Mouse (Mus musculus) MEL (cell line): ENCODE measurements around the gene Glis1. TPM values are rescaled to one million over a fixed set of nuclear protein-coding genes. Genes with fewer than 3 reads are reported as not detected.

Source experiments
- DNase-seq: peaks from one replicate; pipeline ENCODE4 v3.0.0; 2011; ENCODE audit warnings: low read depth, low spot score
- H3K27ac ChIP-seq: 2 replicates; pipeline ENCODE4 v1.5.1; 2012; ENCODE audit warnings: low read depth, mild to moderate bottlenecking, control low read depth, low read length, moderate library complexity; ENCODE audit not compliant: control insufficient read depth
- H3K27me3 ChIP-seq, 2 experiments: fragments of 150-350 bp in 1 of 2; sonication (generic) in 1 of 2; 2 replicates each; pipeline ENCODE4 v1.6.1; 2012; ENCODE audit warnings: low read length in 2 of 2, mild to moderate bottlenecking in 2 of 2, improper control_type of control experiment in 1 of 2, moderate library complexity in 1 of 2; ENCODE audit not compliant: insufficient read depth in 2 of 2, control insufficient read depth in 1 of 2
- H3K36me3 ChIP-seq, 2 experiments: 2 replicates each; pipeline ENCODE4 v1.6.1; 2012 to 2014; ENCODE audit warnings: low read length in 2 of 2, improper control_type of control experiment in 1 of 2, inconsistent platforms in 1 of 2, mild to moderate bottlenecking in 1 of 2; ENCODE audit not compliant: insufficient read depth in 2 of 2, control insufficient read depth in 1 of 2
- H3K4me1 ChIP-seq, 2 experiments: fragments of 150-350 bp in 1 of 2; sonication (generic) in 1 of 2; 2 replicates each; pipeline ENCODE4 v1.6.1; 2012; ENCODE audit warnings: low read length in 2 of 2, improper control_type of control experiment in 1 of 2, mild to moderate bottlenecking in 1 of 2; ENCODE audit not compliant: insufficient read depth in 2 of 2, control insufficient read depth in 1 of 2
- H3K4me3 ChIP-seq, 2 experiments: fragments of 150-350 bp in 1 of 2; sonication (generic) in 1 of 2; 2 replicates each; pipeline ENCODE4 v1.5.1; 2012; ENCODE audit warnings: low read depth in 2 of 2, low read length in 2 of 2, mild to moderate bottlenecking in 2 of 2, moderate library complexity in 2 of 2, control low read depth in 1 of 2, improper control_type of control experiment in 1 of 2; ENCODE audit not compliant: control insufficient read depth in 1 of 2, insufficient read depth in 1 of 2
- H3K79me2 ChIP-seq: 2 replicates; pipeline ENCODE4 v1.6.1; 2012; ENCODE audit warnings: mild to moderate bottlenecking, low read length, moderate library complexity; ENCODE audit not compliant: control insufficient read depth, poor library complexity, insufficient read depth
- H3K9ac ChIP-seq: 2 replicates; pipeline ENCODE4 v1.6.1; 2012; ENCODE audit warnings: low read depth, mild to moderate bottlenecking, control low read depth, low read length, moderate library complexity; ENCODE audit not compliant: control insufficient read depth, poor library complexity, severe bottlenecking
- H3K9me3 ChIP-seq: fragments of 150-350 bp; sonication (generic); replicated peaks from 2 replicates; pipeline ENCODE4 v1.6.1; 2012; ENCODE audit warnings: mild to moderate bottlenecking, low read length, improper control_type of control experiment, moderate library complexity; ENCODE audit not compliant: insufficient read depth
- BHLHE40 ChIP-seq: IDR thresholded peaks from 2 replicates; pipeline ENCODE4 v1.6.1; 2012; ENCODE audit warnings: low read depth, mild to moderate bottlenecking, inconsistent platforms, low read length, improper control_type of control experiment, borderline replicate concordance
- CTCF ChIP-seq, 3 experiments: IDR thresholded peaks in 2 of 3; conservative IDR thresholded peaks in 1 of 3; 2 replicates each; pipeline ENCODE4 v1.5.1; 2011 to 2012; ENCODE audit warnings: low read length in 3 of 3, low read depth in 2 of 3, mild to moderate bottlenecking in 2 of 3, improper control_type of control experiment in 1 of 3, inconsistent platforms in 1 of 3, mixed read lengths in 1 of 3, moderate library complexity in 1 of 3; ENCODE audit not compliant: control insufficient read depth in 1 of 3, insufficient read depth in 1 of 3, poor library complexity in 1 of 3, severe bottlenecking in 1 of 3
- E2F4 ChIP-seq: IDR thresholded peaks from 2 replicates; pipeline ENCODE4 v1.6.1; 2011; ENCODE audit warnings: low read depth, low read length, improper control_type of control experiment, borderline replicate concordance
- ELF1 ChIP-seq: IDR thresholded peaks from 2 replicates; pipeline ENCODE4 v1.6.1; 2014; ENCODE audit warnings: low read depth, mild to moderate bottlenecking, inconsistent platforms, low read length, improper control_type of control experiment, moderate library complexity
- EP300 ChIP-seq, 2 experiments: IDR thresholded peaks; 2 replicates each; pipeline ENCODE4 v1.6.1; 2011; ENCODE audit warnings: improper control_type of control experiment in 2 of 2, low read length in 2 of 2, low read depth in 1 of 2, mild to moderate bottlenecking in 1 of 2
- GATA1 ChIP-seq: IDR thresholded peaks from 2 replicates; pipeline ENCODE4 v1.6.1; 2011; ENCODE audit warnings: low read depth, low read length, improper control_type of control experiment
- MAFK ChIP-seq: IDR thresholded peaks from 2 replicates; pipeline ENCODE4 v1.6.1; 2011; ENCODE audit warnings: low read depth, mild to moderate bottlenecking, low read length, improper control_type of control experiment, borderline replicate concordance
- MAX ChIP-seq: IDR thresholded peaks from 2 replicates; pipeline ENCODE4 v1.6.1; 2011; ENCODE audit warnings: low read length, improper control_type of control experiment
- MAZ ChIP-seq: IDR thresholded peaks from 2 replicates; pipeline ENCODE4 v1.6.1; 2012; ENCODE audit warnings: low read depth, mild to moderate bottlenecking, inconsistent platforms, low read length, improper control_type of control experiment
- MYB ChIP-seq: IDR thresholded peaks from 2 replicates; pipeline ENCODE4 v1.6.1; 2011; ENCODE audit warnings: mild to moderate bottlenecking, low read depth, low read length, improper control_type of control experiment
- NELFE ChIP-seq: IDR thresholded peaks from 2 replicates; pipeline ENCODE4 v1.6.1; 2011; ENCODE audit warnings: low read depth, low read length, improper control_type of control experiment
- NRF1 ChIP-seq: IDR thresholded peaks from 2 replicates; pipeline ENCODE4 v1.6.1; 2014; ENCODE audit warnings: low read depth, mild to moderate bottlenecking, inconsistent platforms, low read length, improper control_type of control experiment, moderate library complexity; ENCODE audit not compliant: poor library complexity, insufficient read depth, severe bottlenecking
- POLR2A ChIP-seq, 2 experiments: IDR thresholded peaks; 2 replicates each; pipeline ENCODE4 v1.6.1; 2011 to 2012; ENCODE audit warnings: low read length in 2 of 2, mild to moderate bottlenecking in 2 of 2, control low read depth in 1 of 2, improper control_type of control experiment in 1 of 2, low read depth in 1 of 2, moderate library complexity in 1 of 2; ENCODE audit not compliant: control insufficient read depth in 1 of 2, insufficient read depth in 1 of 2, poor library complexity in 1 of 2
- POLR2AphosphoS2 ChIP-seq: IDR thresholded peaks from 2 replicates; pipeline ENCODE4 v1.6.1; 2011; ENCODE audit warnings: low read length, improper control_type of control experiment
- POLR2AphosphoS5 ChIP-seq: IDR thresholded peaks from 2 replicates; pipeline ENCODE4 v1.6.1; 2012; ENCODE audit warnings: low read depth, borderline replicate concordance, mild to moderate bottlenecking, inconsistent platforms, low read length, moderate library complexity, mixed read lengths
- SMC3 ChIP-seq: IDR thresholded peaks from 2 replicates; pipeline ENCODE4 v1.6.1; 2011; ENCODE audit warnings: low read depth, low read length, improper control_type of control experiment
- TAL1 ChIP-seq: IDR thresholded peaks from 2 replicates; pipeline ENCODE4 v1.6.1; 2012; ENCODE audit warnings: mild to moderate bottlenecking, inconsistent platforms, low read length, moderate library complexity, mixed read lengths
- USF2 ChIP-seq, 2 experiments: IDR thresholded peaks; 2 replicates each; pipeline ENCODE4 v1.6.1; 2011 to 2012; ENCODE audit warnings: improper control_type of control experiment in 2 of 2, low read length in 2 of 2, borderline replicate concordance in 1 of 2, inconsistent platforms in 1 of 2, low read depth in 1 of 2, mild to moderate bottlenecking in 1 of 2; ENCODE audit not compliant: insufficient read depth in 1 of 2
- ZKSCAN1 ChIP-seq: IDR thresholded peaks from 2 replicates; pipeline ENCODE4 v1.6.1; 2012; ENCODE audit warnings: low read depth, mild to moderate bottlenecking, inconsistent platforms, low read length, improper control_type of control experiment, moderate library complexity
- ZMIZ1 ChIP-seq: IDR thresholded peaks from 2 replicates; pipeline ENCODE4 v1.6.1; 2012; ENCODE audit warnings: low read depth, mild to moderate bottlenecking, inconsistent platforms, low read length, improper control_type of control experiment, moderate library complexity
- ZNF384 ChIP-seq: IDR thresholded peaks from 2 replicates; pipeline ENCODE4 v1.6.1; 2012; ENCODE audit warnings: low read depth, mild to moderate bottlenecking, inconsistent platforms, low read length, improper control_type of control experiment
- polyA plus RNA-seq, 2 experiments: library from polyadenylated mRNA; stranded (reverse) in 1 of 2; unstranded in 1 of 2; fragments of >175 nt in 1 of 2; fragments of >200 nt in 1 of 2; gene quantifications; 2 replicates each; pipeline versions ENCODE4 v1.2.1 to v1.2.4; 2012; ENCODE audit warnings: low replicate concordance in 2 of 2, low read depth in 1 of 2; ENCODE audit not compliant: insufficient read length in 2 of 2, insufficient read depth in 1 of 2, missing spikeins in 1 of 2
- total RNA-seq: library from RNA; depleted of rRNA; stranded (reverse); fragments of 300-350 nt; gene quantifications from 2 replicates; pipeline ENCODE4 v1.2.3, GENCODE M21; 2012

The Glis1 gene
- total and polyA plus RNA-seq, 3 experiments: 0.46 to 0.93 TPM; not detected in 1

DNA sequence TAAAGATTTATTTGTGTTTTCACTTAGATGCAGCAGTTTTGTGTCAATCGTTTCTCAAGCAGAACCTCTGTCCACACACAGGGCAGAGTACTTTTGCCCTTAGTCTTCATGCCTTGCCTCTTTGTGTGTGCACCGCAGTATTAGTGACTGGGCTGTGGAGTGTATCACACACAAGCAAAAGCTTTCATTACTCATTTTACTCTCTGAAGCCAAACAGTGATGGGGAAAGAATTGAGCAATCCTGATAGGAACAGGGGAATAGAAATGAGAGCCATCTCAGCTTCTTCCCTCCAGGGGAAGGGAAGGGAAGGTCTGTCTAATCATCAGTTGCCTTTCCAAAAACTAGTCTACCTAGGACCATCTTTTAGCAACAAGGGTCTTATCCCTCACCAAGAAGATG is 40.6 kb upstream of the Glis1 start:
- no peaks in the 10 kb centered on the region for H3K9me3 ChIP-seq
- H3K27me3 ChIP-seq: no peaks in the 10 kb centered on the region
- no peak overlapping the region for H3K4me3 ChIP-seq
- no peaks in the 10 kb centered on the region for H3K79me2 ChIP-seq
- no peak overlapping the region for H3K27ac ChIP-seq
- DNase-seq: no peak
- H3K36me3 ChIP-seq: peaks cover 0 to 25% of the 10 kb centered on the region in 2 experiments; a peak in 2 of 4 replicates
- TF ChIP-seq ELF1: no peak
- TF ChIP-seq ZNF384: no peak
- no peak for TF ChIP-seq TAL1
- no peak for TF ChIP-seq BHLHE40
- no peak for TF ChIP-seq MAX
- no peak for TF ChIP-seq MYB
- TF ChIP-seq USF2 (IDR thresholded peaks at IDR 0.05; ENCODE audit: borderline replicate concordance in 1 of 2, insufficient read depth in 1 of 2, low read depth in 1 of 2, low read length in 2 of 2): no peak
- no peak for TF ChIP-seq CTCF (IDR thresholded peaks at IDR 0.05 in 2 of 3, conservative IDR thresholded peaks at IDR 0.05 in 1 of 3; ENCODE audit: control insufficient read depth in 1 of 3, insufficient read depth in 1 of 3, low read depth in 2 of 3, low read length in 3 of 3, poor library complexity in 1 of 3, severe bottlenecking in 1 of 3)
- no peak for TF ChIP-seq POLR2AphosphoS2
- no peak for TF ChIP-seq SMC3
- no peak for TF ChIP-seq POLR2AphosphoS5
- TF ChIP-seq GATA1: no peak
- no peak for TF ChIP-seq MAFK
- no peak for TF ChIP-seq MAZ
- TF ChIP-seq NELFE: no peak
- H3K4me1 ChIP-seq: no peaks in the 10 kb centered on the region
- no peak overlapping the region for H3K9ac ChIP-seq

DNA sequence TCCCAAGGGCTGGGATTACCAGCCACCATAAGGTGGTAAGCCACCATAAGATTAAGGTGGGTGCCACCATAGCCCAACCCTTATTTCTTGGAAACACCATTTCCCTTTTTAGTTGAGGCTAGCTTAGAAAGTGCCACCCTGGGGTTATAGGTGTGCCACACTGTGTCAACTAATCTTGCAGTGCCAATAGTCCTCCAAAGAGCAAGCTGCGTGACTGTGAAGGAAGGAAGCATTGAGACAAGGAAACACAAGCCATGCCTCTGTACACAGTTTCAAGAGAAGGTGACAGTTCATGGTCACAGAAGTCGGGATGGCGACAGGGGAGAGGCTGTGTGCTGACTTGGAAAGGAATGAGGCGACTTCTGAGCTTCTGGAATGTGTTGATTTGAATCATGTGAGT is 14.2 kb upstream of the Glis1 start:
- Histone ChIP-seq H3K4me3 (no peak overlapping the region), H3K79me2 (no peaks in the 10 kb centered on the region), H3K4me1 (no peaks in the 10 kb centered on the region), H3K9ac (no peak overlapping the region), H3K27me3 (no peaks in the 10 kb centered on the region), H3K36me3 (no peaks in the 10 kb centered on the region), H3K9me3 (no peaks in the 10 kb centered on the region)
- DNase-seq: no peak
- TF ChIP-seq ZKSCAN1 (no peak), SMC3 (no peak), CTCF (IDR thresholded peaks at IDR 0.05 in 2 of 3, conservative IDR thresholded peaks at IDR 0.05 in 1 of 3; ENCODE audit: control insufficient read depth in 1 of 3, insufficient read depth in 1 of 3, low read depth in 2 of 3, low read length in 3 of 3, poor library complexity in 1 of 3, severe bottlenecking in 1 of 3) (no peak), MAZ (no peak), EP300 (IDR thresholded peaks at IDR 0.05; ENCODE audit: low read depth in 1 of 2, low read length in 2 of 2) (no peak), E2F4 (no peak), NRF1 (no peak), MAFK (no peak), POLR2A (IDR thresholded peaks at IDR 0.05; ENCODE audit: control insufficient read depth in 1 of 2, insufficient read depth in 1 of 2, low read depth in 1 of 2, low read length in 2 of 2, poor library complexity in 1 of 2) (no peak), ZNF384 (no peak), NELFE (no peak), ZMIZ1 (no peak)
- TF ChIP-seq, all 39 proteins: peak for 0
- H3K27ac ChIP-seq: no peak overlapping the region
